Mouse (Mus musculus): Measurements from ENCODE around the gene Itpk1.
"Not testable (repeated sequence)": the region's sequence is repeated elsewhere in the genome, so short reads cannot be mapped to it uniquely, and the experiment has no call there.

The Itpk1 gene

GRCm38 (mm10) chr12:102660906-102661651 is 43.7 kb downstream of the Itpk1 start:
- no peak for DNase-seq (ENCODE audit: low read depth, low spot score)

GRCm38 (mm10) chr12:102653003-102653402 is 51.7 kb downstream of the Itpk1 start:
- no peak for DNase-seq (ENCODE audit: low read depth, low spot score)

- no peak for DNase-seq (ENCODE audit: low read depth, low spot score)
Observed at GRCm38 (mm10) chr12:102652420-102652819, 52.3 kb downstream of the Itpk1 start.

GRCm38 (mm10) chr12:102651871-102652270 is 52.9 kb downstream of the Itpk1 start:
- DNase-seq (ENCODE audit: low read depth, low spot score) = no peak

- DNase-seq (ENCODE audit: low read depth, low spot score) = no peak
Observed at GRCm38 (mm10) chr12:102651401-102651800, 53.3 kb downstream of the Itpk1 start.

- no peak for DNase-seq (ENCODE audit: low read depth, low spot score)
Observed at GRCm38 (mm10) chr12:102650649-102651048, 54.1 kb downstream of the Itpk1 start.

- DNase-seq (ENCODE audit: low read depth, low spot score) = no peak
Observed at GRCm38 (mm10) chr12:102647839-102648564, 56.7 kb downstream of the Itpk1 start.

GRCm38 (mm10) chr12:102646586-102647260 is 58.0 kb downstream of the Itpk1 start:
- DNase-seq (ENCODE audit: low read depth, low spot score) = no peak

- no peak for DNase-seq (ENCODE audit: low read depth, low spot score)
Observed at GRCm38 (mm10) chr12:102645911-102646585, 58.7 kb downstream of the Itpk1 start.

- no peak for DNase-seq (ENCODE audit: low read depth, low spot score)
Observed at GRCm38 (mm10) chr12:102643316-102643715, 61.4 kb downstream of the Itpk1 start.

GRCm38 (mm10) chr12:102640436-102641163 is 64.1 kb downstream of the Itpk1 start:
- DNase-seq (ENCODE audit: low read depth, low spot score) = peak; percentile 77

- no peak for DNase-seq (ENCODE audit: low read depth, low spot score)
Observed at GRCm38 (mm10) chr12:102638878-102639277, 65.9 kb downstream of the Itpk1 start.

GRCm38 (mm10) chr12:102637235-102637634 is 67.5 kb downstream of the Itpk1 start:
- DNase-seq (ENCODE audit: low read depth, low spot score) = no peak

GRCm38 (mm10) chr12:102634436-102635050 is 70.2 kb downstream of the Itpk1 start:
- DNase-seq (ENCODE audit: low read depth, low spot score) = no peak

- DNase-seq (ENCODE audit: low read depth, low spot score) = peak; percentile 56
Observed at GRCm38 (mm10) chr12:102633083-102633501, 71.6 kb downstream of the Itpk1 start.

GRCm38 (mm10) chr12:102631690-102632089 is 73.0 kb downstream of the Itpk1 start:
- DNase-seq (ENCODE audit: low read depth, low spot score) = no peak

- not testable (repeated sequence) for DNase-seq (ENCODE audit: low read depth, low spot score)
Observed at GRCm38 (mm10) chr12:102630471-102630870, 74.3 kb downstream of the Itpk1 start.

GRCm38 (mm10) chr12:102628221-102628620 is 76.5 kb downstream of the Itpk1 start:
- DNase-seq (ENCODE audit: low read depth, low spot score) = no peak

GRCm38 (mm10) chr12:102627545-102627944 is 77.2 kb downstream of the Itpk1 start:
- DNase-seq (ENCODE audit: low read depth, low spot score) = no peak

- DNase-seq (ENCODE audit: low read depth, low spot score) = no peak
Observed at GRCm38 (mm10) chr12:102626841-102627240, 77.9 kb downstream of the Itpk1 start.

- DNase-seq (ENCODE audit: low read depth, low spot score) = no peak
Observed at GRCm38 (mm10) chr12:102625717-102626116, 79.0 kb downstream of the Itpk1 start.

All from 3T3-L1 (cell line).